Mouse (Mus musculus) lung, postnatal 25 days (tissue): ENCODE measurements around the gene Col4a1.

Experiments
- DNase-seq: peaks from one replicate; pipeline ENCODE4 v3.0.0; 2022; ENCODE audit warnings: low spot score

The Col4a1 gene

GRCm38 (mm10) chr8:11312349-11313175, at the start of gene Col4a1, which contains the start of gene Col4a2:
TSS of gene Col4a1 (minus strand) at chr8:11312826.
TSS of gene Col4a2 (plus strand) at chr8:11312805.
- peak; percentile 81 for DNase-seq

GRCm38 (mm10) chr8:11361546-11362277, 49.1 kb upstream of the Col4a1 start:
- DNase-seq = no peak

GRCm38 (mm10) chr8:11359846-11360245, 47.2 kb upstream of the Col4a1 start:
- DNase-seq = no peak

- no peak for DNase-seq
Measured at GRCm38 (mm10) chr8:11357921-11358436, 45.4 kb upstream of the Col4a1 start.

- DNase-seq = no peak
Measured at GRCm38 (mm10) chr8:11356776-11357175, 44.1 kb upstream of the Col4a1 start.

GRCm38 (mm10) chr8:11355900-11356299, 43.3 kb upstream of the Col4a1 start:
- DNase-seq = no peak

GRCm38 (mm10) chr8:11354800-11355451, 42.3 kb upstream of the Col4a1 start:
- peak; percentile 61 for DNase-seq

GRCm38 (mm10) chr8:11352514-11352913, 39.9 kb upstream of the Col4a1 start:
- no peak for DNase-seq

GRCm38 (mm10) chr8:11351355-11351754, 38.7 kb upstream of the Col4a1 start:
- DNase-seq = peak; percentile 88

- DNase-seq = no peak
Measured at GRCm38 (mm10) chr8:11348622-11349021, 36.0 kb upstream of the Col4a1 start.

- no peak for DNase-seq
Measured at GRCm38 (mm10) chr8:11347699-11348098, 35.1 kb upstream of the Col4a1 start.

- DNase-seq = peak; percentile 63
Measured at GRCm38 (mm10) chr8:11346225-11346624, 33.6 kb upstream of the Col4a1 start.

GRCm38 (mm10) chr8:11344459-11344858, 31.8 kb upstream of the Col4a1 start:
- peak; percentile 70 for DNase-seq

- DNase-seq = no peak
Measured at GRCm38 (mm10) chr8:11341111-11341566, 28.5 kb upstream of the Col4a1 start.

GRCm38 (mm10) chr8:11340310-11341110, 27.9 kb upstream of the Col4a1 start:
- DNase-seq = peak; percentile 71

- no peak for DNase-seq
Measured at GRCm38 (mm10) chr8:11338507-11338906, 25.9 kb upstream of the Col4a1 start.

GRCm38 (mm10) chr8:11337642-11338041, 25.0 kb upstream of the Col4a1 start:
- DNase-seq = no peak

GRCm38 (mm10) chr8:11336346-11336745, 23.7 kb upstream of the Col4a1 start:
- no peak for DNase-seq

GRCm38 (mm10) chr8:11335238-11335637, 22.6 kb upstream of the Col4a1 start:
- DNase-seq = no peak

- DNase-seq = no peak
Measured at GRCm38 (mm10) chr8:11334493-11334892, 21.9 kb upstream of the Col4a1 start.

GRCm38 (mm10) chr8:11333746-11334145, 21.1 kb upstream of the Col4a1 start:
- no peak for DNase-seq
